Mouse (Mus musculus) lung, embryonic 14.5 days (tissue): ENCODE measurements around the gene Tuba8. TPM values are rescaled to one million over a fixed set of nuclear protein-coding genes. Genes with fewer than 3 reads are reported as not detected.

ENCODE experiments used
- ATAC-seq: fragments of 200-750 bp; cut with Nextera tagmentation; 2 replicates; pipeline ENCODE4 v1.8.0; 2017; ENCODE audit warnings: mild to moderate bottlenecking, moderate TSS enrichment, moderate library complexity; ENCODE audit not compliant: insufficient read depth
- DNase-seq: peaks from one replicate; pipeline ENCODE4 v3.0.0-alpha.2; 2015
- H3K27ac ChIP-seq: fragments of 300-500 bp; sonication (generic); 2 replicates; pipeline ENCODE4 v1.5.1; 2014; ENCODE audit warnings: low read depth, mild to moderate bottlenecking, moderate library complexity
- H3K27me3 ChIP-seq: fragments of 300-500 bp; sonication (generic); 2 replicates; pipeline ENCODE4 v1.6.1; 2014; ENCODE audit warnings: low read length, control low read depth; ENCODE audit not compliant: insufficient read depth
- H3K36me3 ChIP-seq: fragments of 300-500 bp; sonication (generic); 2 replicates; pipeline ENCODE4 v1.6.1; 2014; ENCODE audit warnings: control low read depth; ENCODE audit not compliant: insufficient read depth
- H3K4me1 ChIP-seq: fragments of 300-500 bp; sonication (generic); 2 replicates; pipeline ENCODE4 v1.6.1; 2014; ENCODE audit warnings: antibody characterized with exemption, control low read depth; ENCODE audit not compliant: insufficient read depth
- H3K4me2 ChIP-seq: fragments of 300-500 bp; sonication (generic); 2 replicates; pipeline ENCODE4 v1.6.1; 2014; ENCODE audit warnings: mild to moderate bottlenecking
- H3K4me3 ChIP-seq: fragments of 300-500 bp; sonication (generic); 2 replicates; pipeline ENCODE4 v1.5.1; 2014; ENCODE audit warnings: low read depth, low read length
- H3K9ac ChIP-seq: fragments of 300-500 bp; sonication (generic); 2 replicates; pipeline ENCODE4 v1.6.1; 2014
- H3K9me3 ChIP-seq: fragments of 300-500 bp; sonication (generic); 2 replicates; pipeline ENCODE4 v1.6.1; 2016; ENCODE audit warnings: low read depth, low read length, control low read depth
- CTCF ChIP-seq: IDR thresholded peaks from 2 replicates; pipeline ENCODE4 v1.5.1; 2016; ENCODE audit warnings: antibody characterized with exemption, low read depth
- WGBS: fragments of 180-500 bp; shearing (Covaris S2); extraction: QIAGEN DNeasy Blood & Tissue Kit; methylation state at CpG from one replicate; pipeline ENCODE4 v1.1.7; 2014; 5-methylcytosine and 5-hydroxymethylcytosine counted together
- polyA plus RNA-seq: library from polyadenylated mRNA; unstranded; fragments of >200 nt; fragmentation: Nextera tagmentation; extraction: Ambion mirVana; gene quantifications from 2 replicates; pipeline ENCODE4 v1.2.1, GENCODE M21; 2014

Gene Tuba8
- polyA plus RNA-seq, 1 experiment from 2014 or later, result 2.1 TPM

DNA sequence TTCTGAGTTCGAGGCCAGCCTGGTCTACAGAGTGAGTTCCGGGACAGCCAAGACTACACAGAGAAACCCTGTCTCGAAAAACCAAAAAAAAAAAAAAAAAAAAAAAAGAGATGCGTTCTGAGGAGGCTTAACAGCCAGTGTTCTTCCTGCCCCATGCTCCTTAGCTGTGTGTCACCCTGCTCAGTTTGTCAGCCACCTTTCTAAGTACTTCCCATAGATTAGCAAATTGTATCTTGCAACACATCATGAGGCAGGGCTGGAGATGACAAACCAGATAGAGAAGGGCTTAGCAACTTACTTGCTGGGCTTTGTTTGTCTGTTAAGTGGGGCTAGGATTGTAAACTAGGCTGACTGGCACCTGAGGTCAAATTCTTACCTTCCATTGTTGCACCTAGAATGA lies 10.0 kb upstream of the Tuba8 start:
- Histone ChIP-seq H3K9me3 (no peaks in the 10 kb centered on the region), H3K9ac (no peak overlapping the region), H3K4me1 (no peaks in the 10 kb centered on the region), H3K4me2 (no peak overlapping the region), H3K4me3 (no peak overlapping the region), H3K27me3 (no peaks in the 10 kb centered on the region), H3K36me3 (peaks cover 4% of the 10 kb centered on the region; the same call in 1 of the 2 replicates), H3K27ac (no peak overlapping the region)
- no peak for ATAC-seq
- DNase-seq, result no peak
- TF ChIP-seq CTCF, result no peak
- 82% methylated on average over 3 of the region's 4 CpGs for WGBS

DNA sequence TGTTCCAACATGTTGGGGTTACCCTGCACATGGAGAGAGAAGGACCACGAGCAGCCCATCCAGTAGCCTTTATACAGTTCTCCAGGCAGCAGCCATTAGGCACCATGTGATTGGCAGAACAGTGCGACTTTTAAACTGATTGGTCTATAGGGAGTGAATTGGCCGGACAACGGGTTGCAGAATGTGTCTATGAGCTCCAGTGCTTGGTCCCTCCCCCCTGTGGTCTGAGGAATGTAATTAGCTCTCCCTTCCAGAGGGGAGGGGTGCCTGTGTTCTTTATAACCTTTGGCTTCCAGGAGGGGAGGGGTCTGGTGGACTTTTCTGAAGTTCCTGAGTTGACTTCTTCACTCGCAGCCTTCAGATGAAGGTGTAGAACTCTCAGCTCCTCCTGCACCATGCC lies 8.5 kb upstream of the Tuba8 start:
- no peak for TF ChIP-seq CTCF
- no peak overlapping the region for H3K4me2 ChIP-seq
- no peaks in the 10 kb centered on the region for H3K9me3 ChIP-seq

GRCm38 (mm10) chr6:121206481-121206880 lies 4.0 kb upstream of the Tuba8 start:
- no peak for TF ChIP-seq CTCF
- Histone ChIP-seq H3K4me1 (peaks cover 2% of the 10 kb centered on the region), H3K9ac (no peak overlapping the region), H3K36me3 (no peaks in the 10 kb centered on the region), H3K4me2 (no peak overlapping the region), H3K4me3 (no peak overlapping the region), H3K27me3 (peaks cover 17% of the 10 kb centered on the region), H3K9me3 (no peaks in the 10 kb centered on the region), H3K27ac (no peak overlapping the region)
- 82% methylated on average over 5 of the region's 5 CpGs for WGBS
- DNase-seq (no peak), ATAC-seq (no peak)

More for the DNA sequence above, 8.5 kb upstream of the Tuba8 start:
- H3K36me3 ChIP-seq, result no peaks in the 10 kb centered on the region
- 81% methylated on average over 5 of the region's 5 CpGs for WGBS
- no peak for DNase-seq
- H3K9ac ChIP-seq, result no peak overlapping the region
- ATAC-seq, result no peak
- no peak overlapping the region for H3K27ac ChIP-seq
- H3K27me3 ChIP-seq, result no peaks in the 10 kb centered on the region
- no peak overlapping the region for H3K4me3 ChIP-seq
- no peaks in the 10 kb centered on the region for H3K4me1 ChIP-seq

DNA sequence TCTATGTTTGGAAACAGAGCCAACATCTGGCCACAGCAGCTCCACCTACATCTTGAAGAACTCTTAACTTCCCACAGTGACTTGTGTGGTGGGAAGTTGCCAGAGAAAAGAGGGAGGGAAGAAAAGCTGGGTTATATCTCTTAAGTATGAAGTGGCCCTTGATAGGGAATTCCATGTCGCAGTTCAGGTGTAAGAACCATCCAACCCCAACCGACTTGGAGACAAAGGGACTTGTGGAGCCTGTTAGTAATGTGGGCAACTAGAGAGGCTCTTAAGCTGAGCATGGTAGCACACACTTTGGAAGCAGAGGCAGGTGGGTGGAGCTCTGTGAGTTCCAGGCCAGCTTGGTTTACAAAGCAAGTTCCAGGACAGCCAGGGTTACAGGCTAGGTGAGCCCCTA lies 912 bp upstream of the Tuba8 start:
- H3K9me3 ChIP-seq, result no peaks in the 10 kb centered on the region
- peak; percentile 34 for DNase-seq
- H3K27me3 ChIP-seq, result peaks cover 23% of the 10 kb centered on the region
- H3K9ac ChIP-seq, result no peak overlapping the region
- no peak overlapping the region for H3K4me3 ChIP-seq
- no peaks in the 10 kb centered on the region for H3K36me3 ChIP-seq
- peaks cover 8% of the 10 kb centered on the region for H3K4me1 ChIP-seq
- no peak overlapping the region for H3K4me2 ChIP-seq
- WGBS, result 53% methylated on average over 2 of the region's 2 CpGs
- no peak overlapping the region for H3K27ac ChIP-seq
- no peak for TF ChIP-seq CTCF
- peak; percentile 7; the same call in 1 of the 2 replicates for ATAC-seq

- H3K9ac ChIP-seq, result peak overlapping the region; percentile 23; the same call in 1 of the 2 replicates
- peaks cover 11% of the 10 kb centered on the region for H3K4me1 ChIP-seq
- 2% methylated on average over 12 of the region's 12 CpGs for WGBS
- peak; percentile 15; the same call in 1 of the 2 replicates for ATAC-seq
- no peaks in the 10 kb centered on the region for H3K9me3 ChIP-seq
- no peak for TF ChIP-seq CTCF
- H3K36me3 ChIP-seq, result no peaks in the 10 kb centered on the region
- H3K27me3 ChIP-seq, result peaks cover 23% of the 10 kb centered on the region
- H3K4me2 ChIP-seq, result peak overlapping the region; percentile 73
- H3K4me3 ChIP-seq, result peak overlapping the region; percentile 37
- no peak overlapping the region for H3K27ac ChIP-seq
- no peak for DNase-seq
Measured at GRCm38 (mm10) chr6:121210926-121211289, 412 bp downstream of the Tuba8 start.

DNA sequence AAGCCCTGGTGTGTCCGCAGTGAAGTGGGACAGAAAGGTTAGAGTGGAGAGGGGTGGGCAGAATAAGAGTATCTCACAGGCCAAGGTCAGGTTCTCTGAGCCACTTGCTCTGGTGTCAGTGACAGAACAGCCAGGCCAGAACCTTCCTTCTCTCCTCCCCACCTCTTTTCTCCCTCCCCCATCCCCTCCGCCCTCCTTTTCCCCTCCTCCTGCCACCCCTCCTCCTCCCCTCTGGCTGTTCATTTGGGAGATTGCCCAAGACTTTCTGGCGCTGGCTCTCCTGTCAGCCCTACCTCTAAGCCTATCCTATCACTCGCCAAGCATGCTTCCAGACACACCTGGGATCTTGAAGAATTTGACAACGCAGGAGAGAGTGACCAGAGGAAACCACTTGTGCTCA lies 1.2 kb downstream of the Tuba8 start:
- H3K9ac ChIP-seq, result no peak overlapping the region
- TF ChIP-seq CTCF, result no peak
- peaks cover 23% of the 10 kb centered on the region for H3K27me3 ChIP-seq
- no peaks in the 10 kb centered on the region for H3K9me3 ChIP-seq
- H3K36me3 ChIP-seq, result no peaks in the 10 kb centered on the region
- ATAC-seq, result peak; percentile 22; the same call in 1 of the 2 replicates
- peak overlapping the region; percentile 37 for H3K4me3 ChIP-seq
- 8% methylated on average over 5 of the region's 5 CpGs for WGBS
- DNase-seq, result peak; percentile 36
- peak overlapping the region; percentile 73 for H3K4me2 ChIP-seq
- H3K27ac ChIP-seq, result no peak overlapping the region
- H3K4me1 ChIP-seq, result peaks cover 11% of the 10 kb centered on the region

- H3K4me1 ChIP-seq, result peaks cover 11% of the 10 kb centered on the region
- no peak overlapping the region for H3K4me3 ChIP-seq
- peaks cover 23% of the 10 kb centered on the region for H3K27me3 ChIP-seq
- no peak overlapping the region for H3K9ac ChIP-seq
- no peak overlapping the region for H3K4me2 ChIP-seq
- TF ChIP-seq CTCF, result no peak
- H3K36me3 ChIP-seq, result no peaks in the 10 kb centered on the region
- H3K27ac ChIP-seq, result no peak overlapping the region; the same call in 1 of the 2 replicates
- ATAC-seq, result no peak
- DNase-seq, result peak; percentile 54
- 60% methylated on average over 4 of the region's 4 CpGs for WGBS
- H3K9me3 ChIP-seq, result no peaks in the 10 kb centered on the region
Measured at GRCm38 (mm10) chr6:121212988-121213387, 2.5 kb downstream of the Tuba8 start.

DNA sequence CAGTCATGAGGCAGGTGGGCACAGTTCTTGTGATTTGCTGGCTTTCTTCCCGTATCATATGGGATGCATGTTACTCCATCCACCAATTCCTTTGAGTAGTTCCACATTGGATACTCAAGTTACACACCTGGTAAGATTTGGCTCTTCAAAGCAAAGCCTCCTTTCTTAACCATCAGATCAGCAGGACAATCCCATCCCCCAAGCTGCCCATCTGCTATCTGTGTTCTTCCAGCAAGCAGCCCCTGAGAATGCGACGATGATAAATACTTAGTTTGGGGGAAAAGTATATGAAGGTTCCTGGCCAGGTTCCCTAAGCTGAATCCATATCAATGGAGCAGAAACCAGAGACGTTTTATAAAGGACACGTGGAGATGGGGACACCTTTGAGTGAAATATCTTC lies 3.7 kb downstream of the Tuba8 start:
- WGBS, result 74% methylated on average over 5 of the region's 5 CpGs
- Histone ChIP-seq H3K4me2 (no peak overlapping the region), H3K9me3 (no peaks in the 10 kb centered on the region), H3K36me3 (no peaks in the 10 kb centered on the region), H3K9ac (no peak overlapping the region), H3K27ac (no peak overlapping the region), H3K4me3 (no peak overlapping the region), H3K27me3 (peaks cover 23% of the 10 kb centered on the region), H3K4me1 (peaks cover 11% of the 10 kb centered on the region)
- DNase-seq (no peak), ATAC-seq (no peak)
- TF ChIP-seq CTCF, result no peak
